Mouse (Mus musculus) neural tube, embryonic 15.5 days (tissue): ENCODE measurements at regions not wholly inside any gene's neighbourhood (a gene's known extent, or its start where the extent isn't known, plus 50 kb on each side); places are given as distances from the start of the nearest gene placed in this dataset.
A peak's percentile ranks its signal among the peaks of the same experiment; 100 is the strongest.

ENCODE experiments used
- ATAC-seq: fragments of 200-750 bp; cut with Nextera tagmentation; 2 replicates; pipeline ENCODE4 v1.8.0; 2017; ENCODE audit warnings: mild to moderate bottlenecking, moderate TSS enrichment, moderate library complexity; ENCODE audit not compliant: low FRiP score
- H3K27ac ChIP-seq: fragments of 300-500 bp; sonication (generic); replicated peaks from 2 replicates; pipeline ENCODE4 v1.5.1; 2015; ENCODE audit warnings: mild to moderate bottlenecking, inconsistent platforms
- H3K27me3 ChIP-seq: fragments of 300-500 bp; sonication (generic); replicated peaks from 2 replicates; pipeline ENCODE4 v1.6.1; 2015; ENCODE audit warnings: inconsistent platforms
- H3K36me3 ChIP-seq: fragments of 300-500 bp; sonication (generic); 2 replicates; pipeline ENCODE4 v1.6.1; 2015; ENCODE audit warnings: inconsistent platforms
- H3K4me1 ChIP-seq: fragments of 300-500 bp; sonication (generic); 2 replicates; pipeline ENCODE4 v1.6.1; 2015; ENCODE audit warnings: inconsistent platforms
- H3K4me2 ChIP-seq: fragments of 300-500 bp; sonication (generic); 2 replicates; pipeline ENCODE4 v1.6.1; 2015; ENCODE audit warnings: inconsistent platforms, mild to moderate bottlenecking, moderate library complexity
- H3K4me3 ChIP-seq: fragments of 300-500 bp; sonication (generic); replicated peaks from 2 replicates; pipeline ENCODE4 v1.5.1; 2015; ENCODE audit warnings: mild to moderate bottlenecking, inconsistent platforms
- H3K9ac ChIP-seq: fragments of 300-500 bp; sonication (generic); replicated peaks from 2 replicates; pipeline ENCODE4 v1.6.1; 2015; ENCODE audit warnings: mild to moderate bottlenecking, inconsistent platforms
- H3K9me3 ChIP-seq: fragments of 300-500 bp; sonication (generic); replicated peaks from 2 replicates; pipeline ENCODE4 v1.6.1; 2016; ENCODE audit warnings: inconsistent platforms
- WGBS: fragments of 180-500 bp; shearing (Covaris S2); methylation state at CpG from one replicate; pipeline ENCODE4 v1.1.7; 2015; ENCODE audit warnings: mixed read lengths; 5-methylcytosine and 5-hydroxymethylcytosine counted together

GRCm38 (mm10) chr5:47185868-47186267 lies 797.1 kb upstream of the Slit2 start:
- no peak for ATAC-seq
- Histone ChIP-seq H3K9me3 (no peaks in the 10 kb centered on the region), H3K36me3 (no peaks in the 10 kb centered on the region), H3K4me1 (no peaks in the 10 kb centered on the region), H3K4me2 (no peak overlapping the region), H3K27me3 (no peaks in the 10 kb centered on the region), H3K4me3 (no peak overlapping the region), H3K27ac (no peak overlapping the region), H3K9ac (no peak overlapping the region)

GRCm38 (mm10) chr5:47202164-47202914 lies 780.6 kb upstream of the Slit2 start:
- no peak for ATAC-seq
- no peak overlapping the region for H3K9ac ChIP-seq
- WGBS: 71% methylated on average over 3 of the region's 3 CpGs

GRCm38 (mm10) chr5:47202915-47203296 lies 780.0 kb upstream of the Slit2 start:
- Histone ChIP-seq H3K27ac (no peak overlapping the region), H3K4me1 (no peaks in the 10 kb centered on the region), H3K4me2 (no peak overlapping the region), H3K27me3 (no peaks in the 10 kb centered on the region), H3K4me3 (no peak overlapping the region), H3K9me3 (no peaks in the 10 kb centered on the region), H3K9ac (no peak overlapping the region), H3K36me3 (no peaks in the 10 kb centered on the region)
- 84% methylated on average over 1 of the region's 1 CpGs for WGBS
- ATAC-seq: no peak

More at GRCm38 (mm10) chr5:47202164-47202914, 780.6 kb upstream of the Slit2 start:
- no peaks in the 10 kb centered on the region for H3K4me1 ChIP-seq
- H3K36me3 ChIP-seq: no peaks in the 10 kb centered on the region
- H3K27me3 ChIP-seq: no peaks in the 10 kb centered on the region
- H3K4me3 ChIP-seq: no peak overlapping the region
- no peaks in the 10 kb centered on the region for H3K9me3 ChIP-seq
- H3K27ac ChIP-seq: no peak overlapping the region
- no peak overlapping the region for H3K4me2 ChIP-seq

DNA sequence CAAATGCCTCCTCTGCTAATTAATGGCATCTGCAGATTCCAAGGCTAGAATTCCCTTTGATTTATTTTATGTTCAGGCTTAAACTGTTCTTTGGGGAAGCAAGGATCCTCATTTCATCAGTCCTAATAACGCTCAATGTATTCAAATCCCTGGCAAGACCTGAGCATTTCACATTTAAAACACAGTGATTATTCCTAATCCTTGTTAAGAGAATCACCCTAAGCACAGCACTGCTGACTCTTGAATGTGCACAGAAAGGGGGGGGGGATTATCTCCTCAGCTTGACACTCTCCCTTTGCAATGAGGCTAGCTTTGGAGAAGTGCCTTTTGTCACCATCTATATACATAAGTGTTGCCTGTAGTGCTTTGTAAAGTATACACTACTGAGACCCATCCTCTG lies 772.4 kb upstream of the Slit2 start:
- no peaks in the 10 kb centered on the region for H3K4me1 ChIP-seq
- H3K9me3 ChIP-seq: no peaks in the 10 kb centered on the region
- H3K36me3 ChIP-seq: no peaks in the 10 kb centered on the region
- H3K27me3 ChIP-seq: no peaks in the 10 kb centered on the region
- H3K4me3 ChIP-seq: no peak overlapping the region
- H3K27ac ChIP-seq: no peak overlapping the region
- ATAC-seq: no peak
- WGBS: 44% methylated on average over 1 of the region's 1 CpGs
- no peak overlapping the region for H3K9ac ChIP-seq
- H3K4me2 ChIP-seq: no peak overlapping the region

GRCm38 (mm10) chr5:47215421-47215820 lies 767.5 kb upstream of the Slit2 start:
- H3K36me3 ChIP-seq: no peaks in the 10 kb centered on the region
- no peak overlapping the region for H3K4me3 ChIP-seq
- no peak overlapping the region for H3K9ac ChIP-seq
- no peaks in the 10 kb centered on the region for H3K4me1 ChIP-seq
- H3K9me3 ChIP-seq: no peaks in the 10 kb centered on the region
- no peak overlapping the region for H3K27ac ChIP-seq
- no peak for ATAC-seq
- no peak overlapping the region for H3K4me2 ChIP-seq
- H3K27me3 ChIP-seq: no peaks in the 10 kb centered on the region

GRCm38 (mm10) chr5:47225247-47225646 lies 757.7 kb upstream of the Slit2 start:
- WGBS: 42% methylated on average over 1 of the region's 1 CpGs
- no peaks in the 10 kb centered on the region for H3K9me3 ChIP-seq

GRCm38 (mm10) chr5:47236094-47236493 lies 746.8 kb upstream of the Slit2 start:
- Histone ChIP-seq H3K4me2 (no peak overlapping the region), H3K9me3 (no peaks in the 10 kb centered on the region), H3K36me3 (no peaks in the 10 kb centered on the region), H3K4me3 (no peak overlapping the region), H3K9ac (no peak overlapping the region), H3K27me3 (no peaks in the 10 kb centered on the region), H3K4me1 (no peaks in the 10 kb centered on the region), H3K27ac (no peak overlapping the region)
- no peak for ATAC-seq
- 68% methylated on average over 1 of the region's 1 CpGs for WGBS

More at GRCm38 (mm10) chr5:47225247-47225646, 757.7 kb upstream of the Slit2 start:
- no peaks in the 10 kb centered on the region for H3K4me1 ChIP-seq
- no peak overlapping the region for H3K27ac ChIP-seq
- no peaks in the 10 kb centered on the region for H3K36me3 ChIP-seq
- H3K27me3 ChIP-seq: no peaks in the 10 kb centered on the region
- H3K9ac ChIP-seq: no peak overlapping the region
- ATAC-seq: no peak
- no peak overlapping the region for H3K4me3 ChIP-seq
- H3K4me2 ChIP-seq: no peak overlapping the region

GRCm38 (mm10) chr5:47240060-47240459 lies 742.9 kb upstream of the Slit2 start:
- Histone ChIP-seq H3K4me3 (no peak overlapping the region), H3K4me2 (no peak overlapping the region), H3K9ac (no peak overlapping the region), H3K27me3 (no peaks in the 10 kb centered on the region), H3K9me3 (no peaks in the 10 kb centered on the region), H3K27ac (no peak overlapping the region), H3K36me3 (no peaks in the 10 kb centered on the region), H3K4me1 (no peaks in the 10 kb centered on the region)
- 50% methylated on average over 2 of the region's 2 CpGs for WGBS
- ATAC-seq: no peak

DNA sequence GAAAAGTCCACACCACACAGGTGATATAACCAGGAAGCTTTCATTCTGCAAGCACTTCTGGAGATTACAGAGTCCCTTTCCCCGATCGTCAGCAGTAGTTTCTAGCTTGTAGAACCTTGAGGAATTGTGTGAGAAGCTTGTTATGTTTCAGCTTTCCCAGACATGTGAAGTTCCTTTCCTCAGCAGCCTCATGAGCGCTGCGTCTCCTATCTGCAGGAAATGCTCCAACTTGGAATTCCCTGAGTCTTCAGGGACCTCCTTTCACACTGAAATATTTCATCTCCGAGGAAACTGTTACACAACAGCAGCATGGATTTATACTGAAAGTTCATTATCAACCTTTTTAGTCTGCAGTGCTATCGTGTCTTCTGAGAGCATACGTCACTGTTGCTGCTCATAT lies 742.4 kb upstream of the Slit2 start:
- no peaks in the 10 kb centered on the region for H3K9me3 ChIP-seq
- no peak overlapping the region for H3K9ac ChIP-seq
- H3K4me1 ChIP-seq: no peaks in the 10 kb centered on the region
- H3K4me3 ChIP-seq: no peak overlapping the region
- 79% methylated on average over 7 of the region's 7 CpGs for WGBS
- ATAC-seq: no peak
- H3K27me3 ChIP-seq: no peaks in the 10 kb centered on the region
- H3K4me2 ChIP-seq: no peak overlapping the region
- H3K36me3 ChIP-seq: no peaks in the 10 kb centered on the region
- no peak overlapping the region for H3K27ac ChIP-seq

- Histone ChIP-seq H3K9me3 (no peaks in the 10 kb centered on the region), H3K36me3 (no peaks in the 10 kb centered on the region), H3K27ac (no peak overlapping the region), H3K4me3 (no peak overlapping the region), H3K27me3 (no peaks in the 10 kb centered on the region), H3K9ac (no peak overlapping the region), H3K4me1 (no peaks in the 10 kb centered on the region), H3K4me2 (no peak overlapping the region)
- ATAC-seq: no peak
Measured at GRCm38 (mm10) chr5:47254835-47255369, 728.0 kb upstream of the Slit2 start.

GRCm38 (mm10) chr5:47261658-47262411 lies 721.1 kb upstream of the Slit2 start:
- H3K4me1 ChIP-seq: no peaks in the 10 kb centered on the region
- no peaks in the 10 kb centered on the region for H3K27me3 ChIP-seq
- H3K36me3 ChIP-seq: no peaks in the 10 kb centered on the region
- no peak overlapping the region for H3K9ac ChIP-seq
- H3K9me3 ChIP-seq: no peaks in the 10 kb centered on the region
- no peak overlapping the region for H3K27ac ChIP-seq
- H3K4me3 ChIP-seq: no peak overlapping the region
- 0 out of 2 replicates have a peak, but pooled peaks have one; percentile 31 for ATAC-seq
- 32% methylated on average over 5 of the region's 5 CpGs for WGBS
- H3K4me2 ChIP-seq: no peak overlapping the region

DNA sequence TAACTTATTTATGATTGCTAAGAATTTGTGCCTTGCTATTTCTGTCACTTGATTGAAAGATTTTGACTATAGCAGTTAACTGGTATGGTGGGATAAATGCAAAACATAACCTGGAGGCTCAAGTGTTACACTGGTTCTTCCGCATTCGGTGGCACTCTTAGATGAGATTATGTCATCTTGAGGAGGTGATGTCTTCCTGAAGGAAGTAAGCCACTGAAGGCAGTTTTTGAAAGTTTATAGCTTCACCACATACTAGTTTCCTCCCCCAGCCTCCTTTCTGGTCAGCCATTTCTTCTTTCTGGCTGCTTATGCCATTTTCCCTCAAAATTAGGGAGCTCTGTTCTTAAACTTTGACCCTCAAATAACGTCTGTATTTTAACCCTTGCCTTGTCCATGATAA lies 710.3 kb upstream of the Slit2 start:
- H3K4me1 ChIP-seq: no peaks in the 10 kb centered on the region
- no peak for ATAC-seq
- H3K27me3 ChIP-seq: no peaks in the 10 kb centered on the region
- no peaks in the 10 kb centered on the region for H3K9me3 ChIP-seq
- no peaks in the 10 kb centered on the region for H3K36me3 ChIP-seq
- no peak overlapping the region for H3K4me2 ChIP-seq
- H3K27ac ChIP-seq: no peak overlapping the region
- WGBS: 81% methylated on average over 3 of the region's 3 CpGs
- no peak overlapping the region for H3K4me3 ChIP-seq
- no peak overlapping the region for H3K9ac ChIP-seq
